ENCODE assay signal across 14 mouse cellular contexts in the genomic region with DNA sequence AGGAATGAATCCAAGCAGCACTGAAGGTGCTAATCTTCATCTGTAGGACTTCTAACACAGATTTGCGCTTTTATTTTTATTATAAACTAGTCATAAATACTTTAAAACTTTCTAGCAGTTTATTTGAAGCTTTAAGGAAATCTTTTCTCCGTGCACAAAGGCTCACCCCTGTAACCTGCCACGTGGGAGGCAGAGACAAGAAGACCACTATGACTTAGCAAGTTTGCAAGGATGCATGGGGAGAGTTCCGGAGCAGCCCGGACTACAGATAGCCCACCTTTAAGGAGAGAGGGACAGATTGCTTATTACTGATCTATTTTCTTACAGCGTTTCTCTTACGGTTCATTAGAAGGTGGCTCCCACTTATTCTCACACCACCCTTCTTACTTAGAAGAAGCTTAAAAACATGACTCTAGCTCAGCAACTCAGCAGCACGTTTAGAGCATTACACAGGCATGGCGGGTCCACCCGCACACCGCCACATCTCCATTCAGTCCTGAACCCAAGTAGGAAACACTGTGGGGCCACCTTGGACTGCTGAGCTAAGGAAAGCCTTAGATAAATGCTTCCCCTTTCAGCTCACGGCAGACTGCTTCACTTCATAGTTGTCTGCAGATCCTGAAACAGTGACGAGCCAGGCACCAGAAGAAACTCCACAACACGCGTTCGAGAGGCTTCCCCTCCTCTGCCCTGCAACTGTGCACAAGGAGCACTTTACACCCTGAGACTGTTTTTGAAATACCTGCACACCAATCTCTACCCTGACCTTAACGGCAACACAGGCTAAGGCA. TPM values are rescaled to one million over a fixed set of nuclear protein-coding genes. Genes with fewer than 3 reads are reported as not detected.
DNase-seq lines count a peak whose midpoint lies in the region; ATAC-seq and TF ChIP-seq lines count a peak whose summit lies in the region.
"Had no signal": no experiment of that assay in that cellular context is flagged by ENCODE, and none has a peak within 500 bp of the region (broad histone marks: within the 10 kb centered on the region; RNA-seq: fewer than 3 reads in every experiment).

No protein-coding gene starts in this region.

- H3K27me3 ChIP-seq in liver, embryonic 13.5 days: no peaks in the 10 kb centered on the region
- H3K27me3 ChIP-seq in intestine, embryonic 16.5 days (replicated peaks; ENCODE audit: control insufficient read depth, insufficient read depth, low read length): no peaks in the 10 kb centered on the region
- H3K27me3 ChIP-seq: CH12.LX; midbrain, embryonic 12.5 days; stomach, embryonic 15.5 days had no signal

- peaks cover 42% of the 10 kb centered on the region for H3K4me1 ChIP-seq in liver, embryonic 13.5 days (replicated peaks)
- H3K4me1 ChIP-seq in intestine, embryonic 16.5 days (ENCODE audit: control insufficient read depth, insufficient read depth, low read length): peaks cover 10% of the 10 kb centered on the region; the same call in 1 of the 2 replicates

- intact Hi-C loops in left cerebral cortex, postnatal 25 days (cut with DNase I): loop anchor here (5.0 kb wide), 1 partner anchor 198 kb away; no protein-coding TSS in a partner anchor
- intact Hi-C loops in left cerebral cortex, postnatal 10 days (cut with DNase I): no loop called here
- intact Hi-C loops in left cerebral cortex, adult 2 months (cut with DNase I): no loop called here

- peak overlapping the region; percentile 45 for H3K4me2 ChIP-seq in liver, embryonic 13.5 days
- no peak overlapping the region for H3K4me2 ChIP-seq in intestine, embryonic 16.5 days (ENCODE audit: low read depth, low read length)
- H3K4me2 ChIP-seq: midbrain, embryonic 12.5 days; stomach, embryonic 15.5 days had no signal

- no peak overlapping the region for H3K4me3 ChIP-seq in liver, embryonic 13.5 days (replicated peaks)
- H3K4me3 ChIP-seq in intestine, embryonic 16.5 days (ENCODE audit: low read length): no peak overlapping the region
- no peak overlapping the region for H3K4me3 ChIP-seq in left cerebral cortex, adult 2 months
- H3K4me3 ChIP-seq: forebrain, embryonic 10.5 days; midbrain, embryonic 12.5 days; stomach, embryonic 15.5 days had no signal

- peak; percentile 10 to 39 for DNase-seq in left cerebral cortex, postnatal 25 days (ENCODE audit: low spot score in 2 of 2)
- DNase-seq in left cerebral cortex, postnatal 10 days (ENCODE audit: extremely low spot score in 1 of 2, low spot score in 2 of 2): no peak
- DNase-seq in R1 (ENCODE audit: low read depth, low spot score): peak; percentile 37
- no peak for DNase-seq in liver, embryonic 13.5 days
- peak; percentile 27 for DNase-seq in thymus, postnatal 14 days
- no peak for DNase-seq in yolk sac, embryonic 10.5 days (ENCODE audit: low spot score)
- DNase-seq in left cerebral cortex, adult 2 months (ENCODE audit: extremely low spot score in 1 of 2, low spot score in 2 of 2): no peak
- DNase-seq: embryo, embryonic 11 days; gastrocnemius, postnatal 10 days had no signal

- H3K27ac ChIP-seq in liver, embryonic 13.5 days: no peak overlapping the region
- no peak overlapping the region for H3K27ac ChIP-seq in intestine, embryonic 16.5 days (ENCODE audit: low read length)
- H3K27ac ChIP-seq in left cerebral cortex, adult 2 months: no peak overlapping the region
- H3K27ac ChIP-seq: forebrain, embryonic 10.5 days; midbrain, embryonic 12.5 days; stomach, embryonic 15.5 days had no signal

- TF ChIP-seq CTCF in left cerebral cortex, adult 2 months (IDR thresholded peaks at IDR 0.05): no peak

- H3K9me3 ChIP-seq in liver, embryonic 13.5 days (replicated peaks): no peaks in the 10 kb centered on the region
- no peaks in the 10 kb centered on the region for H3K9me3 ChIP-seq in intestine, embryonic 16.5 days (ENCODE audit: control insufficient read depth, low read length)
- H3K9me3 ChIP-seq: forebrain, embryonic 10.5 days; midbrain, embryonic 12.5 days; stomach, embryonic 15.5 days had no signal

- ATAC-seq in liver, embryonic 13.5 days (ENCODE audit: low read depth): peak; percentile 57
- no peak for ATAC-seq in intestine, embryonic 16.5 days

- 22% methylated on average over 17 of the region's 17 CpGs for WGBS in liver, embryonic 13.5 days (ENCODE audit: insufficient replicate concordance)
- WGBS in intestine, embryonic 16.5 days: 77% methylated on average over 17 of the region's 17 CpGs

- no peak overlapping the region for H3K9ac ChIP-seq in liver, embryonic 13.5 days
- H3K9ac ChIP-seq in intestine, embryonic 16.5 days (ENCODE audit: low read depth, low read length): no peak overlapping the region
- H3K9ac ChIP-seq: midbrain, embryonic 12.5 days; stomach, embryonic 15.5 days had no signal

- no peaks in the 10 kb centered on the region for H3K36me3 ChIP-seq in liver, embryonic 13.5 days
- no peaks in the 10 kb centered on the region for H3K36me3 ChIP-seq in intestine, embryonic 16.5 days (ENCODE audit: control insufficient read depth, insufficient read depth, low read length)
- H3K36me3 ChIP-seq: forebrain, embryonic 10.5 days; midbrain, embryonic 12.5 days; stomach, embryonic 15.5 days had no signal

RNA-seq across cellular contexts. Expression of gene Atg10, which starts 54.0 kb away (rescaled TPM):
- total RNA-seq in left cerebral cortex, postnatal 25 days (2021): 10 to 100 TPM; 14.3 TPM
- total RNA-seq in left cerebral cortex, postnatal 10 days (2021): 10 to 100 TPM; 11.9 to 14.8 TPM
- polyA plus RNA-seq in liver, embryonic 13.5 days (2015; fragmentation: Nextera tagmentation; extraction: Ambion mirVana): 4.1 and 4.3 TPM in 2 replicates
- 16.8 and 17.4 TPM in 2 replicates for polyA plus RNA-seq in intestine, embryonic 16.5 days (2015; fragmentation: Nextera tagmentation; extraction: Ambion mirVana)
- total RNA-seq in left cerebral cortex, adult 2 months (2021): 10 to 100 TPM; 13.9 to 14.5 TPM

Comparison
In these comparisons a context has a peak if more than half of its experiments do, and no peak if none do; other contexts are left out.
1. DNase-seq: peak in left cerebral cortex, postnatal 25 days (2 of 2), R1 (single experiment) and thymus, postnatal 14 days (single experiment); none in left cerebral cortex, postnatal 10 days (0 of 2), liver, embryonic 13.5 days (single experiment), yolk sac, embryonic 10.5 days (single experiment) and left cerebral cortex, adult 2 months (0 of 2).